Mouse (Mus musculus) liver, adult 2 months (tissue): ENCODE measurements around the gene Csad.

ENCODE experiments used
- CTCF ChIP-seq: fragments of 200-500 bp; IDR thresholded peaks from 2 replicates; pipeline ENCODE4 v1.5.1; 2011; ENCODE audit warnings: low read depth, low read length, control low read depth
- POLR2A ChIP-seq: fragments of 200-500 bp; IDR thresholded peaks from 2 replicates; pipeline ENCODE4 v1.6.1; 2011; ENCODE audit warnings: low read length, control low read depth; ENCODE audit not compliant: insufficient read depth; ENCODE audit errors: extremely low read depth

DNA sequence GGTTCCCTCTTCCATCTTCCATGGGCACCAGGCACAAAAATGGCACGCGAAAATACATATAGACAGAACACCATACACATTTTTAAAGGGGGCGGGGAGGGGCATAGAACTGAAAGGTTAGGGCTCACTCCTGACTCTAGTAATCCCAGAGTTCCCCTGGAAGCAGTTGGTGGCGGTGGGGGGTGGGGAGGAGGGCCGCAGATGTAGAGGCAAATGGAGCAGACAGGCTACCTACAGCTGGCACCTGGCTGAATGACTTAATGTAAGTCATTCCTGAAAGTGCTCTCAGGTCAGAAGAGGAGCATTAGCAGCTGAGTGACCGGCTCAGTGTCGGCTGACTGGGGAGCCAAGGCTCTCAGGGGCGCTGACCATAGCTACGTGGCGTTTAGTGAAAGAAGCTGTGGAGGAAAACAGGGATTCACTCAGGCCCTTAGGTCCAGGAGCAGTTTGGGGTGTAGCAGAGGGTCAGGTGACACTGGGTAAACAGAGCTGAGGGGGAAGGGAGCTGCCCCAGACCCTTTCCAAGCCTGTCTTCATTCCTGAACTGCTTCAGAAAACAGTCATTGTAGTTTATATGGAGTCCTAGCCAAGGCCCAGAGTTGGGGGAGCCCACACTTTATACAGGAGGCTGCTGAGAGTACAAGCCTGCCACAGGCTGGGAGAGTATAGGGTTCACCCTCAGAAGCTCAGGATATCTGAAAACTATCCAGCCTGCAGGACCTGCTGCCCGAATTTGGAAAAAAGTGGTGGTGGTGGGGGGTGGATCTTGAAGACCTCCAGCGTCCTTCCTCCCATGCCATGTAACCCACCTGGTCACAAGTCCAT lies 38.1 kb upstream of the Csad start:
- TF ChIP-seq CTCF (no peak), POLR2A (no peak)
